Mouse (Mus musculus) left cerebral cortex, adult 11 months (tissue): ENCODE measurements at regions not wholly inside any gene's neighbourhood (a gene's known extent, or its start where the extent isn't known, plus 50 kb on each side); places are given as distances from the start of the nearest gene placed in this dataset.

Experiments used
- DNase-seq: peaks from one replicate; pipeline ENCODE4 v3.0.0; 2022; ENCODE audit warnings: low spot score

- DNase-seq: peak; percentile 7
Observed at GRCm38 (mm10) chr11:92354160-92354559, 743.7 kb upstream of the Car10 start.

DNA sequence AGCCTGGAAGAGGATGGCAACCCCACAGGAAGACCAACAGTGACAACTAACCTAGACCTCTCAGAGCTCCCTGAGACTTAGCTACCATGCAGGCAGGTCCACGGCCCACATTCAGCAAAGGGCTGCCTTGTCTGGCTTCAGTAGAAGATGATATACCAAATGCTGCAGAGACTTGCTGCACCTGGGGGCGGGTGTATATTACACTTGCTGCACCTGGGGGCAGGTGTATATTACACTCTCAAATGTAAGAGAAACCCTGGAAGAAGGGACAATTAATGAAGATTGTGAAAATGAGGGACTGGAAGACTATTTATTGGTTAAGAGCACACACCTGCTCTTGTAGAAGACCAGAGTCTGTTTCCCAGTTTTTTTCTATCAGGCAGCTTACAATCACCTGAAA lies 759.2 kb upstream of the Kif2b start:
- DNase-seq: no peak

GRCm38 (mm10) chr11:92335306-92335705 lies 757.9 kb upstream of the Kif2b start:
- no peak for DNase-seq

GRCm38 (mm10) chr11:92303052-92303451 lies 725.7 kb upstream of the Kif2b start:
- DNase-seq: no peak
